Mouse (Mus musculus): ENCODE results near the gene Dnaic1.

The Dnaic1 gene

GRCm38 (mm10) chr4:41568682-41569410 lies 729 bp upstream of the Dnaic1 start:
- no peak for DNase-seq (ENCODE audit: extremely low read depth, insufficient read length, low spot score)

- no peak for DNase-seq (ENCODE audit: extremely low read depth, insufficient read length, low spot score)
Observed at GRCm38 (mm10) chr4:41571490-41571889, 1.9 kb downstream of the Dnaic1 start.

GRCm38 (mm10) chr4:41573492-41573891 lies 3.9 kb downstream of the Dnaic1 start:
- DNase-seq (ENCODE audit: extremely low read depth, insufficient read length, low spot score): no peak

GRCm38 (mm10) chr4:41575914-41576313 lies 6.3 kb downstream of the Dnaic1 start:
- DNase-seq (ENCODE audit: extremely low read depth, insufficient read length, low spot score): no peak

GRCm38 (mm10) chr4:41583353-41583752 lies 13.8 kb downstream of the Dnaic1 start:
- no peak for DNase-seq (ENCODE audit: extremely low read depth, insufficient read length, low spot score)

GRCm38 (mm10) chr4:41602818-41603217 lies 33.2 kb downstream of the Dnaic1 start:
- DNase-seq (ENCODE audit: extremely low read depth, insufficient read length, low spot score): no peak

GRCm38 (mm10) chr4:41604476-41605396 lies 35.2 kb downstream of the Dnaic1 start:
- DNase-seq (ENCODE audit: extremely low read depth, insufficient read length, low spot score): no peak

- DNase-seq (ENCODE audit: extremely low read depth, insufficient read length, low spot score): no peak
Observed at GRCm38 (mm10) chr4:41606784-41607183, 37.2 kb downstream of the Dnaic1 start.

GRCm38 (mm10) chr4:41609681-41610593 lies 40.4 kb downstream of the Dnaic1 start:
- DNase-seq (ENCODE audit: extremely low read depth, insufficient read length, low spot score): no peak

- no peak for DNase-seq (ENCODE audit: extremely low read depth, insufficient read length, low spot score)
Observed at GRCm38 (mm10) chr4:41610594-41610980, 41.0 kb downstream of the Dnaic1 start.

- DNase-seq (ENCODE audit: extremely low read depth, insufficient read length, low spot score): no peak
Observed at GRCm38 (mm10) chr4:41612166-41612565, 42.6 kb downstream of the Dnaic1 start.

- DNase-seq (ENCODE audit: extremely low read depth, insufficient read length, low spot score): no peak
Observed at GRCm38 (mm10) chr4:41614156-41614555, 44.6 kb downstream of the Dnaic1 start.

- peak; percentile 70 for DNase-seq (ENCODE audit: extremely low read depth, insufficient read length, low spot score)
Observed at GRCm38 (mm10) chr4:41615661-41616599, 46.4 kb downstream of the Dnaic1 start.

- DNase-seq (ENCODE audit: extremely low read depth, insufficient read length, low spot score): no peak
Observed at GRCm38 (mm10) chr4:41618916-41619746, 49.6 kb downstream of the Dnaic1 start.

- DNase-seq (ENCODE audit: extremely low read depth, insufficient read length, low spot score): no peak
Observed at GRCm38 (mm10) chr4:41622071-41622470, 52.5 kb downstream of the Dnaic1 start.

GRCm38 (mm10) chr4:41628202-41628927 lies 58.8 kb downstream of the Dnaic1 start:
- DNase-seq (ENCODE audit: extremely low read depth, insufficient read length, low spot score): no peak

GRCm38 (mm10) chr4:41630196-41630595 lies 60.6 kb downstream of the Dnaic1 start:
- DNase-seq (ENCODE audit: extremely low read depth, insufficient read length, low spot score): no peak

- DNase-seq (ENCODE audit: extremely low read depth, insufficient read length, low spot score): no peak
Observed at GRCm38 (mm10) chr4:41631390-41631789, 61.8 kb downstream of the Dnaic1 start.

Measured in 3134 (cell line).